Mouse (Mus musculus): Measurements from ENCODE around the gene Prkca.

The Prkca gene

GRCm38 (mm10) chr11:108162639-108163038, 181.1 kb downstream of the Prkca start:
- DNase-seq (ENCODE audit: low read depth, low spot score), result no peak

GRCm38 (mm10) chr11:108162110-108162509, 181.6 kb downstream of the Prkca start:
- DNase-seq (ENCODE audit: low read depth, low spot score), result no peak

- no peak for DNase-seq (ENCODE audit: low read depth, low spot score)
These were observed 183.7 kb downstream of the Prkca start for GRCm38 (mm10) chr11:108160056-108160455.

- DNase-seq (ENCODE audit: low read depth, low spot score), result no peak
These were observed 185.7 kb downstream of the Prkca start for GRCm38 (mm10) chr11:108158046-108158445.

GRCm38 (mm10) chr11:108157074-108157473, 186.7 kb downstream of the Prkca start:
- no peak for DNase-seq (ENCODE audit: low read depth, low spot score)

GRCm38 (mm10) chr11:108156107-108156506, 187.6 kb downstream of the Prkca start:
- DNase-seq (ENCODE audit: low read depth, low spot score), result no peak

- DNase-seq (ENCODE audit: low read depth, low spot score), result no peak
These were observed 188.6 kb downstream of the Prkca start for GRCm38 (mm10) chr11:108155088-108155580.

GRCm38 (mm10) chr11:108153997-108154841, 189.5 kb downstream of the Prkca start:
- no peak for DNase-seq (ENCODE audit: low read depth, low spot score)

- no peak for DNase-seq (ENCODE audit: low read depth, low spot score)
These were observed 191.1 kb downstream of the Prkca start for GRCm38 (mm10) chr11:108152591-108152990.

- DNase-seq (ENCODE audit: low read depth, low spot score), result no peak
These were observed 193.3 kb downstream of the Prkca start for GRCm38 (mm10) chr11:108150410-108150809.

- no peak for DNase-seq (ENCODE audit: low read depth, low spot score)
These were observed 194.5 kb downstream of the Prkca start for GRCm38 (mm10) chr11:108149187-108149586.

GRCm38 (mm10) chr11:108148491-108148890, 195.2 kb downstream of the Prkca start:
- no peak for DNase-seq (ENCODE audit: low read depth, low spot score)

GRCm38 (mm10) chr11:108145752-108146496, 197.8 kb downstream of the Prkca start:
- DNase-seq (ENCODE audit: low read depth, low spot score), result no peak

- no peak for DNase-seq (ENCODE audit: low read depth, low spot score)
These were observed 198.6 kb downstream of the Prkca start for GRCm38 (mm10) chr11:108145128-108145527.

GRCm38 (mm10) chr11:108143739-108144138, 200.0 kb downstream of the Prkca start:
- no peak for DNase-seq (ENCODE audit: low read depth, low spot score)

- peak; percentile 33 for DNase-seq (ENCODE audit: low read depth, low spot score)
These were observed 203.7 kb downstream of the Prkca start for GRCm38 (mm10) chr11:108140028-108140427.

GRCm38 (mm10) chr11:108136341-108136740, 207.4 kb downstream of the Prkca start:
- no peak for DNase-seq (ENCODE audit: low read depth, low spot score)

GRCm38 (mm10) chr11:108135407-108136159, 208.1 kb downstream of the Prkca start:
- DNase-seq (ENCODE audit: low read depth, low spot score), result peak; percentile 59

GRCm38 (mm10) chr11:108128593-108128992, 215.1 kb downstream of the Prkca start:
- peak; percentile 75 for DNase-seq (ENCODE audit: low read depth, low spot score)

GRCm38 (mm10) chr11:108127908-108128307, 215.8 kb downstream of the Prkca start:
- DNase-seq (ENCODE audit: low read depth, low spot score), result no peak

GRCm38 (mm10) chr11:108122486-108122885, 221.2 kb downstream of the Prkca start:
- no peak for DNase-seq (ENCODE audit: low read depth, low spot score)

- no peak for DNase-seq (ENCODE audit: low read depth, low spot score)
These were observed 223.0 kb downstream of the Prkca start for GRCm38 (mm10) chr11:108120708-108121107.
